Mouse (Mus musculus): ENCODE results near the gene Gtf3c1. TPM values are rescaled to one million over a fixed set of nuclear protein-coding genes. Genes with fewer than 3 reads are reported as not detected.

Gene Gtf3c1
- total RNA-seq (2021): 10 to 100 TPM; 73.5 to 87.1 TPM

DNA sequence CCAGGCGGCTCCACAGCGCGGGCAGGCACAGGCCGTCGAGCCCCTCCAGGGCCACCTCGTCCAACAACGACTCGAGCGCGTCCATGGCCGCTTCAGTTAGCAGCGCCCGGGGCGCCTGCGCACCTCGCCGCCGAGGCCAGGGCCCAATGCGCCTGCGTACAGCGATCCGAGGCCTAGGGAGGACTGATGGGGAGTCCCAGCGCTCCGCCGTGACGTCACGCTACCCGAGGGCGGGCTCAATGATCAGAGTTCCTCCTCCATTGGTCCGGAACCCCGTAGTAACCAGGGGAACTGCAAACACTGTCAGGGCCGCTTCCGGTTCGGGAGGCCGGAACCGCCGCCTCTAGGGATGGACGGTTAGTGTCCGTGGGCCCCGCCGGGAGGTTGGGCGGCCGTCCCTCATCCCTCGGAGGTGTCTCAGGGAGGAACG lies at the start of gene Gtf3c1, which contains the start of gene D430042O09Rik:
TSS of gene Gtf3c1 (minus strand) at position 188 of the 430 bp plus-strand sequence.
TSS of gene D430042O09Rik (plus strand) at position 296 of the 430 bp plus-strand sequence.
- intact Hi-C loops (cut with DNase I): no loop called here
- DNase-seq: peak; percentile 100

DNA sequence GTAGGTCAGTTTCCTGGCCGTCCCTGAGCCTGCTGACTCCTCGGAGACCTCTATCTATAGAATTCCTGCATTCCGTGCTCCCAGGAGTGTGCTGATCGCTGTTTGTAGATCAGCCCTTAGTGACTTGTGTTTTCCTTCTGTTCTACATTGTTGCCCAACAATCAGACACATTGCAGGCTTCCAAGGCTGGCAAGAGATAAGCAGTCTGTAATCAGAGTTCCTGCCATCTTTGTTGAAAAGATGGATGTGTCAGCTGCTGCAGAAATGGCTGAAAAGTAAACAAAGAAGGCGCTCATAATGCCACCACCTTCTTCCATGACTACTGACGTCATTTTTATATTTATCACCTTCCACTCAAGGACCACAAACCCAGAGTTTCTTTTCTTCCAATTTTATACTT lies 49.2 kb upstream of the Gtf3c1 start:
- no peak for DNase-seq
- intact Hi-C loops (cut with DNase I): no loop called here

DNA sequence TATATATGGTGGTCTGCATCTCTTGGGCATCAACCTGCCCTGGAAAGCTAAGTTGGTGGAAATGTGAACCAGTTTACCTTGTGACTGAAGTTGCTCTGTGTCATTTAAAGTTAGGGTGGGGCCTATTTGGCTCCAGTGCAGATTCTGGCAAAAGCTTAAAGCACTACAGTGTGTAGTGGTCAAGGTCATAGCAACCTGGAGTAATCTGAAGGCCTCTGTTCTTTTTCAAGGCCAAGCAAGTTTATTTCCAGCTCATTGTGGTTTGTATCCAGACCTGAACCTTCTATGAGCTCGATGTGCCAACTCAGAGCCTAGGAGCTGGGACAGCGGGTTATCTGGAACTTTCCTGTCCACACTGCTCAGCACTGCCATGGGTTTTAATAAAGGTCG lies 45.7 kb upstream of the Gtf3c1 start:
- peak; percentile 44 to 50 for DNase-seq
- intact Hi-C loops (cut with DNase I): no loop called here

GRCm38 (mm10) chr7:125752699-125753325 lies 45.2 kb upstream of the Gtf3c1 start:
- intact Hi-C loops (cut with DNase I): no loop called here

DNA sequence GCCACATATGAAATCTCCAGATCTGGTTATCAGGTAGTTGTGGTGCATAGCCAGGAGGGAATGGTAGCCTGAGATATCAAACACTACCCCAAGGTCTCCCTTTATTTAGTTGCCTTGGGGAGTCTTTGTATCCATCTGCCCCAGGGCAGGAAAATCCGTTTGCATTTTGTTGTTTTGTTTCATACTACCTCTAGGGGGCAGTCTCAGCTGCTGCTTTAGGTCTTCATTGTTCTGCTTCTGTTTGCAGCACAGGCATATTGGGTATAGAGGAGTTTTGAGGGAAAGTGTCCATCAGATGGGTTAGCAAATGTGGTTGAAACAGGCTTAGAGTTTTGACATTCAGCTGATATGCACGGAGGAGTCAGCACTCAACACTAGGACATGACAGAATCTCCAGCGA lies 40.6 kb upstream of the Gtf3c1 start:
- DNase-seq: peak in 1 of 2 experiments; percentile 28
- intact Hi-C loops (cut with DNase I): no loop called here

More at GRCm38 (mm10) chr7:125752699-125753325, 45.2 kb upstream of the Gtf3c1 start:
- DNase-seq: peak in 1 of 2 experiments; percentile 18

DNA sequence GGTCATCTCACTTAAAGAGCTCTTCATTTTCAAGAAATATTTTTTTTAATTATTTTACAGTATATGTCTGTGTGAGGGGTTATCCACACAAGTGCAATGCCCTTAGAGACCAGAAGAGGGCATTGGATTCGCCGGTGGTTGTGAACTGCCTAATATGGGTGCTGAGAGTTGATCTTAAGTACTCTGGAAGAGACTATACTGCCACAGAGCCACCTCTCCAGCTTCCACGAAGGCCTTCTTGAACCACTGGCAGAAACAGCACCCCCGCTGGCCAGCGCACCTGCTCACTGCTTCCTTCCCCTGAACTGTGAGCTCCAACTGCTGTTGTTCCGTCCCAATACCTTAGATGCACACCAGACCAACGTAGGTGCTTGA lies 39.7 kb upstream of the Gtf3c1 start:
- intact Hi-C loops (cut with DNase I): loop anchor here (2.0 kb wide), 1 partner anchor 335 kb away; the partner anchor contains the start of gene Gsg1l

DNA sequence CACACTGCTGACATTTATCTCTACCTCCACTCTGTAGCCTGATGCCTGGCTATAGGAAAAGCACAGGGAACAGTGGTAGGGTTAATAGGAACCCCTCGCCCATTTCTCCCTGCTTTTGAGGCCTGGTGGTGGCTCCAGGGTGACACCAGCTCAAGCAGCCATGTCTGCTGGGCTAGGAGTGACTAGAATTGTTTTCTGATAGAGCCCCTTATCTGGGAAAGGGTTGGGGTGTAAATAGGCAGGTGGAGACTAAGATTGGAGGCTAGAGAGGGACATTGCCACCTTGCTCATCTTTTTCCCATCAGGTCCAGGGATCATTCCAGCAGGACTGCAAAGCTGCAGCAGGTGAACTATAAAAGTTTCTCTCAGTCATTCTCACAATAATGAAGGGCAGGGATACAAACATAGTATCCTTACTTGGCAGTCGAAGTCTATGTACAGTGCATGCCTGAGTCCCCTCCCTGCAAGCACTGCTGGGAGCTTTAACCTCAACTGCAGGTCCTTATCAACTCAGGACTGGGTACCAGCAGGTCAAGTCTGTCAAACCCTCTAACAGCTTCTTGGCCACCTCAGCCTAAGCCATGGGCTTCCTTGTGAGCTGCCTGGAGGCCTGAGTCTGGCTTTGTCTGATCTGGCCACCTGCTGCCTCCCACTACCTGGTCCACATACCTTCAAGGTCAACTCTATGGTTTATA lies 39.2 kb upstream of the Gtf3c1 start:
- intact Hi-C loops (cut with DNase I): loop anchor here (2.0 kb wide), 1 partner anchor 336 kb away; the partner anchor contains the start of gene Gsg1l
- DNase-seq: no peak

More for the DNA sequence above, 39.7 kb upstream of the Gtf3c1 start:
- DNase-seq: peak in 1 of 2 experiments; percentile 30

DNA sequence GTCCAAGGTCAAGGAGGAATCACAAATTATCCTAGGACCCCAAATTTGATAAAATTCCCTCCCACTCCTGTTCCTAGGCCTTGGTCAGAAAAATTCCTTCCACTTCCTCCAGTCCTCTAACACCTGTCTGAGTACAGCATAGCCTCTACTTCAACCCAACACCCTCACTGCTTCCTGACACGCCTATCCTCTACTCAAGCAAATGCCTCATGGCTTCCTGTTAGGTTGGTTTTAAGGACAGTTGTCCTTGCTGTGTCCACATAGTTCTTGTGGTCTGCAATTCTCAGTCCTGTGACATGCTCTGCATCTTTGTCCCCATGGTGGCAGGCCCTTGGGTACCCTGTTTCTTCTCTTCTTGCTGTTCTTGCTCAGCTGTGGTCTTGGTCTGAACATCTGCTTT lies 37.2 kb upstream of the Gtf3c1 start:
- no peak for DNase-seq
- intact Hi-C loops (cut with DNase I): no loop called here

- DNase-seq: peak in 1 of 2 experiments; percentile 41
- intact Hi-C loops (cut with DNase I): no loop called here
Measured at GRCm38 (mm10) chr7:125741271-125741703, 33.7 kb upstream of the Gtf3c1 start.

DNA sequence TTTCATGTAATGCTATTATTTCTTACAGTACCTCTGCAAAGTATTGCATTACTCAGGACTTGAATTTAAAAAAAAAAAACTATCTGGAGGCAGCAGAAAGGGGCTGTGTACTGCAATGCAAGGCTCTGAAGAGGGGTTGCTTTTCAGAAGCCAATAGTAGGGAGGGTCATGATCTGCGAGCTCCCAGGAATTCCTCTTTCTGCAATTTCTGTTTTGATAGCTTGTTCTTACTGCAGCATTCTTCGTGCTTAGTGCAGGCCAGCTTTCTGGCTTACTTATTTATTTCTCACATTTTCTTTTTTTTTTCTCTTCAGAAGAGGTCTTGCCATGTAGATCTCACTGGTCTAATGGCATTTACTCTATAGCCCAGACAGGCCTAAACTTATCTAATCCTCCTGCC lies 32.9 kb upstream of the Gtf3c1 start:
- intact Hi-C loops (cut with DNase I): no loop called here
- DNase-seq: no peak

DNA sequence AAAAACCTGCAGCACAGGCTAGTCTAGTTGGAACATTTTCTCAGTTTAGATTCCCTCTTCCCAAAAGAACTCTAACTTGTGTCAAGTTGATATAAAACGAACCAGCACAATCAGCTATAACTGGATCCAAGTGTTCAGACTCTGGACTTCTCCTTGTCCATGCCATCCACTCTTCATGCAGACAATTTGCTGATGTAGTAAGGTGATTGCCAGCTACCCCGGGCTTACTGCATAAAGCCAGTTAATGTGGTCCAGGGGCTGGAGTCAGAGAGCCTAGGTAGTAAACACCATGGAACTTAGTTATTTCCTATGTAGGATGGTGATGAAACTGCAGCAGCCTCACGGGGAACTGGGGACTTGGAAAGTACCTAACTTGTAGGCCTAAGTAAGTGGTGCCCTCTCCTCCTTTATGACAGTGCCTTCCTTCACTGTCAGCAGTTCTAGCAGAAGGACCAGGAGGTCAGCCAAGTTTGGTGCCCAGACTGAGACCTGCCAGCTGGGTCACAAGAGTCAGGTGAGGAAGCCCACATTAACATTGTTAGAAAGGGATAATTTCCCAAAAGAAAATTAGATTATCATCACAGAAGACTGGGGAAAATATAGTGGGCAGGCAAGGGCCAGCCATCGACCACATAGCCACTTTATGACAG lies 28.9 kb upstream of the Gtf3c1 start:
- DNase-seq: no peak

GRCm38 (mm10) chr7:125733791-125734190 lies 26.2 kb upstream of the Gtf3c1 start:
- intact Hi-C loops (cut with DNase I): no loop called here
- DNase-seq: peak; percentile 53 to 54

More for the DNA sequence above, 28.9 kb upstream of the Gtf3c1 start:
- intact Hi-C loops (cut with DNase I): no loop called here

- peak in 1 of 2 experiments; percentile 25 for DNase-seq
- intact Hi-C loops (cut with DNase I): no loop called here
Measured at GRCm38 (mm10) chr7:125731679-125732078, 24.1 kb upstream of the Gtf3c1 start.

DNA sequence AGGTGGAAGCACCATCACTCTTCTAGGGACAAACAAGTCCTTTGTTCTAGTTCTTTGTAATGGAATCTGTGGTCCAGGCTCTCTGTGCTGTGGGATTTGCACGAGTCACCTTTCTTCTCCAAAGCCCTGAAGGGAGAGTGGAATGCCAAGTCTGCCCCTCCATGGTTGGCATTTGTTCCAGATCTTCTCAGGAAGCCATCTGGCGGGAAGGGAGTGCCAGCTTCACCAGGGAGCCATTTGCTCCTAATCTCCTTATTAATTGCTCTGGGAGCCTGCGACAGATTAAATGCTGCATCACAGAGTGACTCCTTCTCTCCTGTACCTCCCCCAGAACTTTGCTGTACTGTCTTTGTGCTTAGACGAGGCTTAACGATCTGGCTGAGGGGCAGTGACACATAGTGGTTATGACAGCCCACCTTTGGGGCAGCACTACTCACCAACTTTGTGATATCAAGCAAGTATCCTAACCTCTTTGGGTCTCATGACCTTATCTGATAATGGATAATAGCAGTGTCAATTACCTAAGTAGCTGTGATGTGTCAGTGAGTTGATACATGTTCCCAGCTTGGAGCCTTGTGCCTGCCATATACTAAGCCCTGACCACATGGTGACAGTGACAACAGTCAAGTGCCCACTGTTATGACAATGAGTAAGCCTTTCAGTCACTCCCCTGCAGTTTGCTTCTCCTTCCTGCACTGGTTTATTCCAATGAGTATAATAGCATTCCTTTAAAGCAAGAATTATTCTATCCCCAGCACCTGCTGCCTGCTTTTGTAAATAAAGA lies 15.8 kb upstream of the Gtf3c1 start:
- intact Hi-C loops (cut with DNase I): no loop called here
- no peak for DNase-seq

GRCm38 (mm10) chr7:125722127-125722526 lies 14.5 kb upstream of the Gtf3c1 start:
- no peak for DNase-seq
- intact Hi-C loops (cut with DNase I): no loop called here

- DNase-seq: no peak
- intact Hi-C loops (cut with DNase I): no loop called here
Measured at GRCm38 (mm10) chr7:125721033-125721432, 13.5 kb upstream of the Gtf3c1 start.

GRCm38 (mm10) chr7:125720370-125720769 lies 12.8 kb upstream of the Gtf3c1 start:
- intact Hi-C loops (cut with DNase I): no loop called here
- DNase-seq: peak; percentile 60 to 65

- intact Hi-C loops (cut with DNase I): no loop called here
- DNase-seq: no peak
Measured at GRCm38 (mm10) chr7:125717612-125718011, 10.0 kb upstream of the Gtf3c1 start.

DNA sequence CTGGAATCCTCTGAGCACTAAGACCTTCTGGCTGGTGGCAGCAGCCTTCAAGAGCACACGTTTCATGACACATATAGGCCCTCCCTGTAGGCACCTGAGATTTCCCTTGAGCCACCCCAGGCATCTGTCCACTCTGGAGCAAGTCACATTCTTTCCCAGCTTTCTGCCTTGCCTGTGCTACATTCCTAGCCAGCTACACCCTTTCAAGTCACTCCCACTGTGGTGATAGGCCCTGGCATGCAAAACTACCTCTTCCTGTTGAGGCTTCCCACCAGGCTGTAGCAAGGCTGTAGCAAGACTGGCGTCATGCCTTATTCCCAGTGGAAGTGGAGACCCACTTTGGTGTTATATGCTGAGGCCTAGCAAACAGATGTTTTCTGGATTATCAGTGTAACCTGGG lies 9.1 kb upstream of the Gtf3c1 start:
- intact Hi-C loops (cut with DNase I): no loop called here
- DNase-seq: peak; percentile 53 to 67

DNA sequence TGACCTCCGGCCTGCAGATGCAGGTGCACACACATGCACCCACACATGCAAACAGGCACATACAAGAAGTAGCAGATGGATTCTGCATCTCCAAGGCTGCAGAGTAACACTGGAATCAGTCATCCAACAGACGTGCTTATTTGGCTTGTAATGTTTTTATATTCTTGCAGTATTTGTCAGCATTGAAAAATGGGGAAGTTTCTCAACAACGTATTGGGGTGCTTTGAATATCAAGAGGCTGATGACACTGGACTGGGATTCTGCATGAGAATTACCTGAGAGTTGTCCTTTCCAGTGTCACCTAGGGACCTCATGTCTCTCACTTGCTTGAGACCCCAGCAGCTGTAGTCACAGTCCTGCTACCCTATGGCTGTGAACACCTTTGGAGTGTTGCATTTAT lies 7.2 kb upstream of the Gtf3c1 start:
- DNase-seq: no peak
- intact Hi-C loops (cut with DNase I): no loop called here
